Mouse (Mus musculus): ENCODE data around the gene Gm20696. TPM values are rescaled to one million over a fixed set of nuclear protein-coding genes. Genes with fewer than 3 reads are reported as not detected.

Gene Gm20696
- polyA plus RNA-seq, 1 experiment from 2014 or later: 6.0 TPM

Other genes starting within 250 kb of the Gm20696 start
- 81.5 and 91.9 TPM in 2 replicates for gene Foxp1, start 144.1 kb downstream of the Gm20696 start, polyA plus RNA-seq (2014; fragmentation: Nextera tagmentation; extraction: Ambion mirVana)
- gene Eif4e3, start within 50 bp of the Gm20696 start, polyA plus RNA-seq (2014; fragmentation: Nextera tagmentation; extraction: Ambion mirVana): 15.1 and 16.3 TPM in 2 replicates
- 2.5 and 3.7 TPM in 2 replicates for gene Gpr27, start 25.9 kb upstream of the Gm20696 start, polyA plus RNA-seq (2014; fragmentation: Nextera tagmentation; extraction: Ambion mirVana)
- gene Prok2, start 59.6 kb upstream of the Gm20696 start, polyA plus RNA-seq (2014; fragmentation: Nextera tagmentation; extraction: Ambion mirVana): not detected in 2 replicates